Mouse (Mus musculus): ENCODE measurements around the gene Lhx3. TPM values are rescaled to one million over a fixed set of nuclear protein-coding genes. Genes with fewer than 3 reads are reported as not detected.

Gene Lhx3
- total RNA-seq, 2 experiments from 2014 or later = not detected

- DNase-seq = peak in 1 of 2 experiments; percentile 69
- intact Hi-C loops (cut with DNase I) = loop anchor here (1.0 to 5.0 kb wide), 2 partner anchors 75 to 409 kb away; no protein-coding TSS in a partner anchor
Observed at GRCm38 (mm10) chr2:26153295-26153694, 54.8 kb downstream of the Lhx3 start.

Other genes starting within 250 kb of the Lhx3 start
- 10 to 100 TPM; 36.3 to 37.1 TPM for gene Camsap1, start 225.0 kb downstream of the Lhx3 start, total RNA-seq (2021)
- gene Ubac1, start 186.5 kb downstream of the Lhx3 start, total RNA-seq (2021) = 10 to 100 TPM; 71.6 to 76.9 TPM
- 10 to 100 TPM; 12.2 to 15.9 TPM for gene Nacc2, start 85.1 kb downstream of the Lhx3 start, total RNA-seq (2021)
- gene Qsox2, start 29.2 kb upstream of the Lhx3 start, total RNA-seq (2021) = 10 to 100 TPM; 11.8 to 12.8 TPM
- gene Ccdc187, start 86.3 kb upstream of the Lhx3 start, total RNA-seq (2021) = under 1 TPM; 0.05 to 0.22 TPM
- 100 to 1,000 TPM; 168 to 234 TPM for gene Gpsm1, start 107.2 kb upstream of the Lhx3 start, total RNA-seq (2021)
- gene Dnlz, start 143.8 kb upstream of the Lhx3 start, total RNA-seq (2021) = 10 to 100 TPM; 14.8 to 16.3 TPM
- 1 to 10 TPM; 1.2 to 1.3 TPM for gene Card9, start 152.6 kb upstream of the Lhx3 start, total RNA-seq (2021)
- 10 to 100 TPM; 13.0 to 15.5 TPM for gene Snapc4, start 172.4 kb upstream of the Lhx3 start, total RNA-seq (2021)
- gene Entr1, start 181.0 kb upstream of the Lhx3 start, total RNA-seq (2021) = 10 to 100 TPM; 58.5 to 58.8 TPM
- 100 to 1,000 TPM; 116 to 130 TPM for gene Pmpca, start 181.1 kb upstream of the Lhx3 start, total RNA-seq (2021)
- 10 to 100 TPM; 15.3 to 17.1 TPM for gene Inpp5e, start 200.9 kb upstream of the Lhx3 start, total RNA-seq (2021)
- gene Sec16a, start 236.9 kb upstream of the Lhx3 start, total RNA-seq (2021) = 10 to 100 TPM; 38.2 to 45.5 TPM

All from heart, postnatal 10 days (tissue).